Mouse (Mus musculus) intestine, embryonic 14.5 days (tissue): ENCODE results near the gene Pmm1. TPM values are rescaled to one million over a fixed set of nuclear protein-coding genes. Genes with fewer than 3 reads are reported as not detected.

ENCODE experiments used
- ATAC-seq: fragments of 200-750 bp; cut with Nextera tagmentation; replicated peaks from 2 replicates; pipeline ENCODE4 v1.8.0; 2017; ENCODE audit warnings: low read depth, moderate number of reproducible peaks, moderate TSS enrichment, moderate library complexity; ENCODE audit not compliant: low FRiP score, low TSS enrichment
- DNase-seq: peaks from one replicate; pipeline ENCODE4 v3.0.0-alpha.2; 2018; ENCODE audit warnings: low spot score
- H3K27ac ChIP-seq: fragments of 300-500 bp; sonication (generic); 2 replicates; pipeline ENCODE4 v1.5.1; 2014; ENCODE audit warnings: low read depth, mild to moderate bottlenecking, control low read depth
- H3K27me3 ChIP-seq: fragments of 300-500 bp; sonication (generic); replicated peaks from 2 replicates; pipeline ENCODE4 v1.6.1; 2014; ENCODE audit warnings: low read length, control low read depth; ENCODE audit not compliant: control insufficient read depth, insufficient read depth
- H3K36me3 ChIP-seq: fragments of 300-500 bp; sonication (generic); 2 replicates; pipeline ENCODE4 v1.6.1; 2014; ENCODE audit warnings: low read length, control low read depth; ENCODE audit not compliant: control insufficient read depth, insufficient read depth
- H3K4me1 ChIP-seq: fragments of 300-500 bp; sonication (generic); replicated peaks from 2 replicates; pipeline ENCODE4 v1.6.1; 2014; ENCODE audit warnings: low read length, control low read depth, mixed read lengths; ENCODE audit not compliant: control insufficient read depth, insufficient read depth
- H3K4me2 ChIP-seq: fragments of 300-500 bp; sonication (generic); 2 replicates; pipeline ENCODE4 v1.6.1; 2014; ENCODE audit warnings: low read length
- H3K4me3 ChIP-seq: fragments of 300-500 bp; sonication (generic); 2 replicates; pipeline ENCODE4 v1.5.1; 2014; ENCODE audit warnings: low read depth, low read length, control low read depth, mixed read lengths
- H3K9ac ChIP-seq: fragments of 300-500 bp; sonication (generic); 2 replicates; pipeline ENCODE4 v1.6.1; 2014; ENCODE audit warnings: mild to moderate bottlenecking, low read length
- H3K9me3 ChIP-seq: fragments of 300-500 bp; sonication (generic); 2 replicates; pipeline ENCODE4 v1.6.1; 2016; ENCODE audit warnings: low read length, control low read depth; ENCODE audit not compliant: control insufficient read depth
- WGBS: fragments of 180-500 bp; shearing (Covaris S2); extraction: QIAGEN DNeasy Blood & Tissue Kit; methylation state at CpG from one replicate; pipeline ENCODE4 v1.1.7; 2014; 5-methylcytosine and 5-hydroxymethylcytosine counted together
- polyA plus RNA-seq: library from polyadenylated mRNA; unstranded; fragments of >200 nt; fragmentation: Nextera tagmentation; extraction: Ambion mirVana; gene quantifications from 2 replicates; pipeline ENCODE4 v1.2.1, GENCODE M21; 2014

Pmm1 gene
- polyA plus RNA-seq, 1 experiment from 2014 or later: 25.8 TPM

GRCm38 (mm10) chr15:81964262-81964661, 3.5 kb upstream of the Pmm1 start:
- Histone ChIP-seq H3K4me3 (no peak overlapping the region), H3K9ac (no peak overlapping the region), H3K27ac (no peak overlapping the region), H3K9me3 (no peaks in the 10 kb centered on the region), H3K27me3 (no peaks in the 10 kb centered on the region), H3K4me2 (no peak overlapping the region), H3K36me3 (no peaks in the 10 kb centered on the region), H3K4me1 (no peaks in the 10 kb centered on the region)
- DNase-seq (no peak), ATAC-seq (no peak)
- WGBS: 47% methylated on average over 1 of the region's 1 CpGs

GRCm38 (mm10) chr15:81961078-81961451, 335 bp upstream of the Pmm1 start:
- no peaks in the 10 kb centered on the region for H3K27me3 ChIP-seq
- H3K4me1 ChIP-seq: no peaks in the 10 kb centered on the region
- no peaks in the 10 kb centered on the region for H3K36me3 ChIP-seq
- WGBS: 2% methylated on average over 7 of the region's 8 CpGs
- no peak overlapping the region for H3K9ac ChIP-seq
- ATAC-seq (peak; percentile 38; the same call in 1 of the 2 replicates), DNase-seq (no peak)
- no peaks in the 10 kb centered on the region for H3K9me3 ChIP-seq
- peak overlapping the region; percentile 65 for H3K4me3 ChIP-seq
- no peak overlapping the region for H3K27ac ChIP-seq
- H3K4me2 ChIP-seq: peak overlapping the region; percentile 99

- H3K4me3 ChIP-seq: no peak overlapping the region
- no peak for DNase-seq
- no peak overlapping the region for H3K4me2 ChIP-seq
- peaks cover 9% of the 10 kb centered on the region for H3K36me3 ChIP-seq
- ATAC-seq: no peak
- H3K27me3 ChIP-seq: no peaks in the 10 kb centered on the region
- no peaks in the 10 kb centered on the region for H3K9me3 ChIP-seq
- 84% methylated on average over 3 of the region's 3 CpGs for WGBS
- H3K4me1 ChIP-seq: no peaks in the 10 kb centered on the region
- no peak overlapping the region for H3K9ac ChIP-seq
- H3K27ac ChIP-seq: no peak overlapping the region
These were observed 1.8 kb downstream of the Pmm1 start for GRCm38 (mm10) chr15:81958906-81959305.

- no peak overlapping the region for H3K9ac ChIP-seq
- ATAC-seq: no peak
These were observed 3.1 kb downstream of the Pmm1 start for GRCm38 (mm10) chr15:81957598-81957997.

GRCm38 (mm10) chr15:81956457-81956856, 4.3 kb downstream of the Pmm1 start:
- H3K4me2 ChIP-seq: no peak overlapping the region
- H3K9me3 ChIP-seq: no peaks in the 10 kb centered on the region
- H3K9ac ChIP-seq: no peak overlapping the region
- ATAC-seq (no peak), DNase-seq (peak; percentile 75)
- H3K4me3 ChIP-seq: no peak overlapping the region
- peaks cover 16% of the 10 kb centered on the region for H3K36me3 ChIP-seq
- no peaks in the 10 kb centered on the region for H3K4me1 ChIP-seq
- 55% methylated on average over 8 of the region's 8 CpGs for WGBS
- H3K27me3 ChIP-seq: no peaks in the 10 kb centered on the region
- H3K27ac ChIP-seq: no peak overlapping the region

More at GRCm38 (mm10) chr15:81957598-81957997, 3.1 kb downstream of the Pmm1 start:
- no peak for DNase-seq
- Histone ChIP-seq H3K27ac (no peak overlapping the region), H3K27me3 (no peaks in the 10 kb centered on the region), H3K4me2 (no peak overlapping the region), H3K9me3 (no peaks in the 10 kb centered on the region), H3K36me3 (peaks cover 9% of the 10 kb centered on the region), H3K4me3 (no peak overlapping the region), H3K4me1 (no peaks in the 10 kb centered on the region)
- WGBS: 83% methylated on average over 11 of the region's 11 CpGs

GRCm38 (mm10) chr15:81955414-81955813, 5.3 kb downstream of the Pmm1 start:
- H3K4me3 ChIP-seq: no peak overlapping the region
- H3K4me1 ChIP-seq: no peaks in the 10 kb centered on the region
- H3K9ac ChIP-seq: no peak overlapping the region
- no peaks in the 10 kb centered on the region for H3K27me3 ChIP-seq
- peaks cover 22% of the 10 kb centered on the region for H3K36me3 ChIP-seq
- H3K27ac ChIP-seq: no peak overlapping the region
- no peak for DNase-seq
- no peak overlapping the region for H3K4me2 ChIP-seq
- WGBS: 94% methylated on average over 15 of the region's 15 CpGs
- H3K9me3 ChIP-seq: no peaks in the 10 kb centered on the region
- no peak for ATAC-seq

GRCm38 (mm10) chr15:81954716-81955115, 6.0 kb downstream of the Pmm1 start:
- Histone ChIP-seq H3K9me3 (no peaks in the 10 kb centered on the region), H3K4me1 (no peaks in the 10 kb centered on the region), H3K4me2 (no peak overlapping the region), H3K36me3 (peaks cover 22% of the 10 kb centered on the region), H3K27me3 (no peaks in the 10 kb centered on the region), H3K4me3 (no peak overlapping the region), H3K9ac (no peak overlapping the region), H3K27ac (no peak overlapping the region)
- WGBS: 89% methylated on average over 6 of the region's 6 CpGs
- no peak for ATAC-seq
- DNase-seq: no peak

GRCm38 (mm10) chr15:81954151-81954583, 6.6 kb downstream of the Pmm1 start:
- no peak for ATAC-seq

GRCm38 (mm10) chr15:81952310-81952709, 8.4 kb downstream of the Pmm1 start:
- H3K9me3 ChIP-seq: no peaks in the 10 kb centered on the region
- no peaks in the 10 kb centered on the region for H3K27me3 ChIP-seq
- DNase-seq (no peak), ATAC-seq (no peak)
- H3K4me2 ChIP-seq: no peak overlapping the region
- no peak overlapping the region for H3K9ac ChIP-seq
- peaks cover 22% of the 10 kb centered on the region for H3K36me3 ChIP-seq
- 86% methylated on average over 4 of the region's 4 CpGs for WGBS
- H3K27ac ChIP-seq: no peak overlapping the region
- H3K4me3 ChIP-seq: no peak overlapping the region
- no peaks in the 10 kb centered on the region for H3K4me1 ChIP-seq

More at GRCm38 (mm10) chr15:81954151-81954583, 6.6 kb downstream of the Pmm1 start:
- Histone ChIP-seq H3K36me3 (peaks cover 22% of the 10 kb centered on the region), H3K27me3 (no peaks in the 10 kb centered on the region), H3K9me3 (no peaks in the 10 kb centered on the region), H3K4me1 (no peaks in the 10 kb centered on the region), H3K9ac (no peak overlapping the region), H3K4me3 (no peak overlapping the region), H3K27ac (no peak overlapping the region), H3K4me2 (no peak overlapping the region)
- no peak for DNase-seq
- 96% methylated on average over 9 of the region's 9 CpGs for WGBS
